Mouse (Mus musculus): ENCODE measurements at regions not wholly inside any gene's neighbourhood (a gene's known extent, or its start where the extent isn't known, plus 50 kb on each side); places are given as distances from the start of the nearest gene placed in this dataset.

DNA sequence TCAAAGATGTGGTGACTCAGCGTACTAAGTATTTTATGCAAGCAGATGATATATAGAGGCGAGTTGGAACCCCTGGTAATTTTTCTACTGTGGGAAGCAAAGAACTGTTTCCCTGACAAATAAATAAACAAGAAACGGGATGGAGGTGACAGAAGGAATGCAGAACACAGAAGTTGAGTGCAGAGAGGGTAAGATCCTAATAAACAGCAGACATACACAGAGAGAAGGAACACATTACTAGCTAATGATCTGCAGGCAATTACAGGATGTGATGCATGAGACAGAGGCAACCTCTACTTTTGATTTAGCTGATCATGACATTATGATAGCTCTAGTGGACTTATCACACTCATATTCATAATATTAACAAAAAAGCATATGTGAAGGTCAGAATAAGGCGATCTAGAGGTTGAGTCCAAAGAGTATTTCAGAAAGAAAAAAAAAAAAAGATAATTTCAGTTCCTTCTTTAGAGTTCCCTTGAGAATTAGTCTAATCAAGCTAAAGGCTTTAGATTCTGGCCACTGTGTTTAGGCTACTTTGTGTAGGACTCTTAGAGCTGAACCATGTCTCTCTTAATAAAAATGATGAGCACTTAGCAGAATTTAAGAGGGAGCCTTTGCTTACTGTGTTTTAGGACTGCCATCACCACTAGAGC, 115.9 kb upstream of the Cadps start:
- peak; percentile 58 for ATAC-seq (replicated peaks; ENCODE audit: low FRiP score)
- Histone ChIP-seq H3K4me1 (no peaks in the 10 kb centered on the region), H3K36me3 (no peaks in the 10 kb centered on the region), H3K9ac (no peak overlapping the region), H3K9me3 (replicated peaks) (no peaks in the 10 kb centered on the region), H3K4me2 (no peak overlapping the region), H3K27ac (no peak overlapping the region), H3K4me3 (replicated peaks) (no peak overlapping the region), H3K27me3 (peaks cover 3% of the 10 kb centered on the region; the same call in 1 of the 2 replicates)
- 58% methylated on average over 4 of the region's 4 CpGs for WGBS

DNA sequence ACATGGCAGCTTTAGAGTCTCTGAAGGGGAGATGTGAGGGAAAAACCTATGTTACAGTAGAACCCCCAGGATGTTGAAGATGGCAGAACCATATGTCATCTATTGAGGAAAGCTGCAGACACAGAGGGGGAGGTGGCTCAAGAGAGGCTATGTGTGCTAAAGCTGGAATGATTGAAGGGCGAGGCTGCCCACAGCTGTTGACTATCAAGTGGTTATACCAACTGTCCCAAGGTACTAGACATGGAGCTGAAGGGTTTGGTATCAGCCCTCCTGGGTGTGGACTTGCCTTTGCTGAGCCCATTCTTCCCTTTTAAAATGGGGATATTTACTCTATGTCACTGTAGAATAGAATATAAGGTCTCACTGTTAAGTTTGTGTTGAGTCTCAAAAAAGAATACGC, 113.5 kb upstream of the Cadps start:
- no peak for ATAC-seq (replicated peaks; ENCODE audit: low FRiP score)
- H3K9me3 ChIP-seq (replicated peaks) = no peaks in the 10 kb centered on the region

DNA sequence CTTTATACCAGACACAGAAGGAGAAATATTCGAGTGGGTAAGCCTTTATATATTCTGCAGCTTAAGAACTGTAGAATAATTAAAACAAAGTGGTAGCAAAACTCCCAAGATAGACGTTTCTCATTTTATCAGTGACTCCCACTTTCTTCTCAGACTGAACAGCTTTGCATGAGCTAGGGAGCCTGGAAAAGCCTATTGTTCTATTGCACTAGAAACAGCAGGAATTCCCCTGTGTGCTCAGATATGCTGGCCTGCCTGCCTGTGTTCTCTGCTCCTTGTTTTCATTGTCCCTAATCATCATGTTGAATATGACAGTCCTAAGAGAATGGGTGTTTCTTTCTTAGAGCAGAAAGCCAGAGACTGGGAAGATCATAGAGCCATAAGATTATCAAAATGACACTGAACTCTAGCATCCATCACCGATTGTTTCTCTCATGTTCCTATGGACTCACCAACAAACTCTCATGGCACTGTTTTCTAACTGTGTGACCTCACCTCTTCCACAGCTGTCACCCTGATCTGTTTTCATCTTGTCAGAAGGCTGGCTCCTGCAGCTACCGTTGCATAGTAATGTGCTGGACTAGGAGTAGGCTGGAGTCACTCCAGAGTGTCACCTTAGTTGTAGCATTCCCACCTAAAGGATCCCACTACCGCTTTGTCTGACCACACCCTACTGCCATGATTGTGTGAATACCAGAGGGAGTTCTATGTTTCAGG, 108.9 kb upstream of the Cadps start:
- H3K9ac ChIP-seq = no peak overlapping the region
- no peaks in the 10 kb centered on the region for H3K9me3 ChIP-seq (replicated peaks)
- peaks cover 3% of the 10 kb centered on the region; the same call in 1 of the 2 replicates for H3K27me3 ChIP-seq
- no peaks in the 10 kb centered on the region for H3K4me1 ChIP-seq
- 59% methylated on average over 5 of the region's 5 CpGs for WGBS
- H3K36me3 ChIP-seq = no peaks in the 10 kb centered on the region
- H3K27ac ChIP-seq = no peak overlapping the region
- no peak for ATAC-seq (replicated peaks; ENCODE audit: low FRiP score)
- no peak overlapping the region for H3K4me2 ChIP-seq
- no peak overlapping the region for H3K4me3 ChIP-seq (replicated peaks)

More for the DNA sequence above, 113.5 kb upstream of the Cadps start:
- Histone ChIP-seq H3K36me3 (no peaks in the 10 kb centered on the region), H3K27me3 (peaks cover 3% of the 10 kb centered on the region; the same call in 1 of the 2 replicates), H3K4me1 (no peaks in the 10 kb centered on the region), H3K4me3 (replicated peaks) (no peak overlapping the region), H3K4me2 (no peak overlapping the region), H3K27ac (no peak overlapping the region), H3K9ac (no peak overlapping the region)
- WGBS = 85% methylated on average over 2 of the region's 2 CpGs

DNA sequence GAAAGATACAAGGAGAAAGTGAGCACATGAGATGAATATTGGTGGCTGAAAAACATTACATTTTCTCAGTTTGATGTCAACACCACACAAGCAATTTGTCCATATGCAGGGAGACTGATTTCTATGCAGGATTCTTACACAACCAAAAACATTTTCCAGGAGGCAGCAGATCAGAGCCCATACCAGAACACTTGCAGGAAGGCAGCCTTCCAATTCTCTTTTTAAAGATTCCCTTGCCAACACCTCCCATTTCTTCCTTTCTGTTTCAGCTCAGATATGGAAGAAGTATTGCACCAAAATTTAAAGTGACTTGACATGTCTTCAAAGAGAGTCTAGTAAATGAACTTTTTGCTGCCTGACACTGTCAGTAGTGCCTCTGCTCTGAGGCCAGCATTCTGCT, 100.7 kb upstream of the Cadps start:
- no peaks in the 10 kb centered on the region for H3K9me3 ChIP-seq (replicated peaks)
- H3K4me1 ChIP-seq = no peaks in the 10 kb centered on the region
- no peak for ATAC-seq (replicated peaks; ENCODE audit: low FRiP score)

DNA sequence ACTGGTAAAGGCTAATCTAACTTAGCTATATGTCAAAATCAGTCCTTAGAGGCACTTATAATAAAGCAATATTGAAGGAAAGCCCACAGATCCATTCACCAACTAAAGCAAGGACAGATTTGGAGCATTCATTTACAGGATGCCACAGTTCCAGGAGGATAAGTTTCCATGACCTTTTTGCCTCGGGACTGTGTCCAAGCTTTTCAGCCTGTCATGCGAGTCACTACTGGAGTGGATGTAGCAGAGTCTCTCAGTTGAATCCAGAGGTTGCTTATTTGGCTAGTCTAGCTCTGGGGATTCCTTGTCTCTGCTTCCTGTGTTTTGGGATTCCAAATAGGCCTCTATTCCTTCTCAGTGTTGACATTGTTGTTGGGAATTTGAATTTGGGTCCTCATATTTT, 92.6 kb upstream of the Cadps start:
- Histone ChIP-seq H3K9me3 (replicated peaks) (no peaks in the 10 kb centered on the region), H3K4me3 (replicated peaks) (no peak overlapping the region), H3K4me1 (no peaks in the 10 kb centered on the region), H3K27me3 (peaks cover 9% of the 10 kb centered on the region; the same call in 1 of the 2 replicates), H3K27ac (no peak overlapping the region), H3K9ac (no peak overlapping the region), H3K4me2 (no peak overlapping the region), H3K36me3 (no peaks in the 10 kb centered on the region)
- WGBS = 75% methylated on average over 2 of the region's 2 CpGs
- no peak for ATAC-seq (replicated peaks; ENCODE audit: low FRiP score)

More for the DNA sequence above, 100.7 kb upstream of the Cadps start:
- Histone ChIP-seq H3K4me2 (no peak overlapping the region), H3K27ac (no peak overlapping the region), H3K27me3 (peaks cover 8% of the 10 kb centered on the region), H3K4me3 (replicated peaks) (no peak overlapping the region), H3K36me3 (no peaks in the 10 kb centered on the region), H3K9ac (no peak overlapping the region)

DNA sequence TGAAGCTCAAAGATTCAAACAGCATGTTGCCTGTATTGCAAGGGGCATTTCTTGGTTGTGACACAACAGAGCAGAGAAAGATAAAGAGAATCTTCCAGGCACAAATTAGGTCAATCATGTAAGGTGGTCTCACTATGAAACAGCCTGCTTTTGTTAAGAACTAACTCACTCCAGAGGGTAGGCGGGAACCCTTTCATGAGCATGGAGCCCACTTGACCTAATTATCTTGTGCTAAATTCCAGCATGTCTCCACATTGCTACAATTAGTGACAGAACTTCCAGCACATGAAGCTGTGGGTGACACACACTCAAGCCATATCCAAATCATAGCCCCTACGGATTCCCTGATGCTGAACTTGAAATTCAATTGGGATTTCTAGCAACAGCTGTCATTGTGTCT, 91.1 kb upstream of the Cadps start:
- H3K27me3 ChIP-seq = peaks cover 9% of the 10 kb centered on the region; the same call in 1 of the 2 replicates
- no peak overlapping the region for H3K4me2 ChIP-seq
- ATAC-seq (replicated peaks; ENCODE audit: low FRiP score) = no peak
- 80% methylated on average over 2 of the region's 2 CpGs for WGBS
- no peaks in the 10 kb centered on the region for H3K4me1 ChIP-seq
- no peaks in the 10 kb centered on the region for H3K36me3 ChIP-seq
- H3K4me3 ChIP-seq (replicated peaks) = no peak overlapping the region
- H3K9ac ChIP-seq = no peak overlapping the region
- H3K9me3 ChIP-seq (replicated peaks) = no peaks in the 10 kb centered on the region
- H3K27ac ChIP-seq = no peak overlapping the region

DNA sequence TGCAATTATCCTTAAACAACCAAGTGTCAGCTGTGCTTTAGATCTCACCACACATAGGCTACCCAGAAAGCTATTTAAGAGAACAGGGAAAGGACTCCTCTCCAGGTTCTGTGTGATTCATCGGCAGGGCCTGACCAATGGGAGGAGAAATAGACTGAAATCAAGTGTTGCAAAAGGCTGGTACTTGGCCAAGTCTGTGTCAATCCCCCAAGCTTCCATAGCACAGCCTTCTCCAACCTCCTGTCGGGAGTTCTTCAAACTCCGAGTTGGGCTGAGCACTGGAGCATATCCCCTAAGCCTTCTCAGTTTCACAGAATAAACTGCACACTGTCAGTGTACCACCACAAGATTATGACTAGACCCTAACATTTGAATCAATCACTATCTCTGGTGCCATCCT, 90.5 kb upstream of the Cadps start:
- 52% methylated on average over 3 of the region's 3 CpGs for WGBS
- Histone ChIP-seq H3K4me1 (no peaks in the 10 kb centered on the region), H3K27ac (no peak overlapping the region), H3K27me3 (0 out of 2 replicates have a peak, but pooled peaks cover 6% of the 10 kb centered on the region), H3K4me2 (no peak overlapping the region), H3K36me3 (no peaks in the 10 kb centered on the region), H3K9ac (no peak overlapping the region), H3K9me3 (replicated peaks) (no peaks in the 10 kb centered on the region), H3K4me3 (replicated peaks) (no peak overlapping the region)
- 0 out of 2 replicates have a peak, but pooled peaks have one; percentile 36 for ATAC-seq (replicated peaks; ENCODE audit: low FRiP score)

DNA sequence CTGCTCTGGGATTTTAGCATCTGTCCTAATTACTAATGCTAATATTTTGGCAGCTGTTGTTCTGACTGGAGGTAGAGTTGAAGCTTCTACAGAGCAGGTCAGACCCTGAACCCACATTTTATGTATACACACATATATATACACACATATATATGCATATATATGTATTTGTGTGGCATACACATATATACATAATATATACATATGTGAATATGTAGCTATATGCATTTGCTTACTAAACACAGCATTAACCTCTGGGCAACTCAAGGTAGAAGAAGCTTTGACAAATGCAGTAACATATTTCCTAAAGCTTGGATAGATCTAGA, 54.4 kb upstream of the Cadps start:
- no peak overlapping the region for H3K27ac ChIP-seq
- no peaks in the 10 kb centered on the region for H3K27me3 ChIP-seq
- H3K4me3 ChIP-seq (replicated peaks) = no peak overlapping the region
- no peaks in the 10 kb centered on the region for H3K36me3 ChIP-seq
- ATAC-seq (replicated peaks; ENCODE audit: low FRiP score) = no peak
- H3K9ac ChIP-seq = no peak overlapping the region
- no peaks in the 10 kb centered on the region for H3K4me1 ChIP-seq
- H3K4me2 ChIP-seq = no peak overlapping the region
- H3K9me3 ChIP-seq (replicated peaks) = no peaks in the 10 kb centered on the region

DNA sequence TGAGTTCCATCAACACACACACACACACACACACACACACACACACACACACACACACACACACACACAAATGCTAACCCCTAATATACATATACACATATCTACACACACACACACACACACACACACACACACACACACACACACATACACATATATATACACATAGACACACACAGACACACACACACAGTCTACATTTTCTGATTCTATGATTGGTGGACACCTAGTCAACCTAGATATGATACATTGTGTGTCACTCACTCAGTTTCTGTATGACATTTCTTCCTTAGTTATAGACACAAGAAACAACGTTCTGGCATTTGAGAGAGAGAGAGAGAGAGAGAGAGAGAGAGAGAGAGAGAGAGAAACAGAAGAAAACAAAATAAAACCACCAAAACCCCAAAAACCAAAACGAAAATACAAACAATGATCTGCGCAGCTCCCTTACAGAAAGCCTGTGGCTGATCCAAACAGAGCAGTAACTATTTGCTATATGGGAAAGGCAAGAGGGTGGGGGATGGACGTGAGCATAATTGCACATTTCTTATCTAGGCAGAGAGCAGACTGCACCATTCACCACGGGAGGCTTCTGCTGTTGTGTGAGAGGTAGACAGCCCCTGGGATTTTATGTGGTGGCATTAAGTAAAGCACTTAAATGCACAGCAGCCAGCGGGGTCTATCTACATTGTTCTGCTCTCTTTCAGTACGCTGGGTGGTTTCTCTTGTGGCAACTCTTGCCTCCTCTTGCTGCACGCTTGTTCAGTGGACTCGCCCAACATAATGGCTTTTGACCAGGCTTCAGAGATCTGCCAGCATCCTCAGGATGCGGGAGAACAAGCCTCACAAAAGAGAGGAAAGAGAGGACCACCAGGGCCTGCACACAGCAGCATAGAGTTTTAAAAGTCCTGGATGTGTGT, 53.8 kb upstream of the Cadps start:
- ATAC-seq (replicated peaks; ENCODE audit: low FRiP score) = no peak
- Histone ChIP-seq H3K9me3 (replicated peaks) (no peaks in the 10 kb centered on the region), H3K9ac (no peak overlapping the region), H3K4me2 (no peak overlapping the region), H3K27me3 (no peaks in the 10 kb centered on the region), H3K4me3 (replicated peaks) (no peak overlapping the region), H3K4me1 (no peaks in the 10 kb centered on the region), H3K27ac (no peak overlapping the region), H3K36me3 (no peaks in the 10 kb centered on the region)
- 79% methylated on average over 10 of the region's 10 CpGs for WGBS
